Mouse (Mus musculus) myocyte (in vitro differentiated cells): ENCODE measurements around the gene Lrrc32.

ENCODE experiments used
- CEBPB ChIP-seq: IDR thresholded peaks from 2 replicates; pipeline ENCODE4 v1.6.1; 2011; ENCODE audit warnings: mild to moderate bottlenecking, moderate library complexity; ENCODE audit not compliant: poor library complexity, insufficient read depth, severe bottlenecking
- E2F4 ChIP-seq: IDR thresholded peaks from one replicate; pipeline ENCODE4 v1.6.1; 2011; ENCODE audit warnings: mild to moderate bottlenecking, control low read depth, moderate library complexity; ENCODE audit not compliant: insufficient read depth
- MAX ChIP-seq: IDR thresholded peaks from one replicate; pipeline ENCODE4 v1.6.1; 2011; ENCODE audit warnings: low read depth, mild to moderate bottlenecking, control low read depth
- MYOG ChIP-seq, 3 experiments: IDR thresholded peaks; one replicate each; pipeline ENCODE4 v1.6.1; 2011; ENCODE audit warnings: control low read depth in 2 of 3, low read depth in 2 of 3, mild to moderate bottlenecking in 2 of 3; ENCODE audit not compliant: insufficient read length in 2 of 3, control insufficient read depth in 1 of 3, insufficient read depth in 1 of 3
- POLR2A ChIP-seq: IDR thresholded peaks from one replicate; pipeline ENCODE4 v1.6.1; 2011; ENCODE audit warnings: low read depth, mild to moderate bottlenecking, control low read depth, moderate library complexity; ENCODE audit not compliant: insufficient read length
- POLR2AphosphoS2 ChIP-seq: IDR thresholded peaks from one replicate; pipeline ENCODE4 v1.6.1; 2011; ENCODE audit warnings: low read depth, control low read depth; ENCODE audit not compliant: insufficient read length
- REST ChIP-seq: IDR thresholded peaks from one replicate; pipeline ENCODE4 v1.6.1; 2011; ENCODE audit warnings: mild to moderate bottlenecking, control low read depth, moderate library complexity; ENCODE audit not compliant: insufficient read depth, insufficient read length
- TCF12 ChIP-seq: IDR thresholded peaks from one replicate; pipeline ENCODE4 v1.6.1; 2011; ENCODE audit warnings: mild to moderate bottlenecking, control low read depth; ENCODE audit not compliant: poor library complexity, insufficient read depth, severe bottlenecking
- USF1 ChIP-seq: IDR thresholded peaks from one replicate; pipeline ENCODE4 v1.6.1; 2011; ENCODE audit warnings: low read depth, mild to moderate bottlenecking, control low read depth, moderate library complexity

DNA sequence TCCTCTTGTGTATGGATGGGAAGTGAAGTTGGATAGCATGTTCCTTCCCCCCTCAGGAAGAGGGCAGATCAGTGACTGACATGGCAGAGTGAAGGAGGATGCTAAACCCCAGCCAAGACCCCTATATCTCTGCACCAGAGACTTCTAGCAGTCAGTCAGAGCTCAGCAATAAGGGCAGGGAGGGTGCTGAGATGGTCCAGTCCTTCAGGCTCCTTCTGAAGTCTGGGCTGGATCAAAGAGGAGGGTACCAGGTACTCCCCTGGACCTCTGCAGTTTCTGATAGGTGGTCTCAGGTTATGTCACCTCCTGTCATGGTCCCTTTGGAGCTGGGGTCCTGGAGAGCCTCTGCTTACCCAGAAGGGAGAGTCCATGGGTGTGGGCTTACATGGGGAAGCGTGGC lies 6.5 kb downstream of the Lrrc32 start:
- TF ChIP-seq POLR2A: no peak
- no peak for TF ChIP-seq E2F4
- TF ChIP-seq MAX: no peak
- no peak for TF ChIP-seq TCF12
- TF ChIP-seq POLR2AphosphoS2: no peak
- TF ChIP-seq USF1: no peak
- TF ChIP-seq REST: no peak
- no peak for TF ChIP-seq CEBPB
- no peak for TF ChIP-seq MYOG (IDR thresholded peaks at IDR 0.05; ENCODE audit: control insufficient read depth in 1 of 3, insufficient read depth in 1 of 3, insufficient read length in 2 of 3, low read depth in 2 of 3)
